Mouse (Mus musculus) testis, postnatal 10 days (tissue): ENCODE results near the gene Atp5g1.
A peak's percentile ranks its signal among the peaks of the same experiment; 100 is the strongest.

Experiments
- DNase-seq: peaks from one replicate; pipeline ENCODE4 v3.0.0; 2021; ENCODE audit warnings: low spot score

The Atp5g1 gene

DNA sequence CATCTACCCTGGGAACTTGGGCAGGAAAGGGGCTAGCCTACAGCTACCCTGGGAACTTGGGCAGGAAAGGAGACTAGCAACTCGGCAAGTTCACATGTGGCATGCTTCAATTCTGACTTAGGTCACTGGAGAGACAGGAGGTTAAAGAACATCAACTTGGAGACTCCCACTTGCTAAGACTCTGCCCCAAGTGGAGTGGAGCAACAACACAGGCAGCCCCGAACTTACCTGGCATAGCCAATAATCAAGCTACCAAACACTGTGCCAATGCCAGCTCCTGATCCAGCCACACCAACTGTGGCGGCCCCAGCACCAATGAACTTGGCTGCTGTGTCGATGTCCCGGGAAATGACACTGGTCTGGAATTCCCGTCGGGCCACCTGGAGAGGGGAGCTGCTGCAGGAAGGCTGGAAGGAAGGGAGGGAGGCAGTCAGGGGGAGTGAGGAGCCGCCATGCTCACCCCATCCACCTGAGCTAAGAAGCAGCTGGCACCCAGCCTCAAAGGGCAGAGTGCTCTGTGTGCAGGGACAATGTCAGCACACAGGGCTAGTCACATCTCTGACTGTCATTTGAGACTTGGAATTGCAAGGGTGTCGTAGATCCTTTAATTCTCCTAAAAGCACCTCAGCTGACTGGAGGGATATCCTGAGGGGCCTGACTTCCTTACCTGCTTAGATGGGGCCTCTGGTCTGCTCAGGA lies 2.0 kb downstream of the Atp5g1 start:
- DNase-seq: no peak

DNA sequence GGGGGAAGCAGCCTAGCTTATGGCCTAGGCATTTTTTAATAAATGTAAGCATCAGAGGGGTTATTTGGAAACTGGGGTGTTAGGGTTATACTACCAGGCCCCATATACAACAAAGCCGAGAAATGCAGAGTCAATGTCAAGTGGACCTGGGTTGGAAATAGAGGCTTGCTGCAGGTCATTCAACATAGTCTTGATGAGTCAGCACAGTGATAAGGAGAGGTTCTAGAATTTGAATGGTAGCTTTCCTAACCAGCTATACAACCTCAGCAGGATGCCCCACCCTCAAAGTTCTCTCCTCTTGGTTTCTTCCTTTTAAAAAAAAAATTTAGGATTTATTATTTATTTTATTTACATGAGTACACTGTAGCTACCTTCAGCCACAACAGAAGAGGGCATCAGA lies 4.5 kb downstream of the Atp5g1 start:
- DNase-seq: no peak

DNA sequence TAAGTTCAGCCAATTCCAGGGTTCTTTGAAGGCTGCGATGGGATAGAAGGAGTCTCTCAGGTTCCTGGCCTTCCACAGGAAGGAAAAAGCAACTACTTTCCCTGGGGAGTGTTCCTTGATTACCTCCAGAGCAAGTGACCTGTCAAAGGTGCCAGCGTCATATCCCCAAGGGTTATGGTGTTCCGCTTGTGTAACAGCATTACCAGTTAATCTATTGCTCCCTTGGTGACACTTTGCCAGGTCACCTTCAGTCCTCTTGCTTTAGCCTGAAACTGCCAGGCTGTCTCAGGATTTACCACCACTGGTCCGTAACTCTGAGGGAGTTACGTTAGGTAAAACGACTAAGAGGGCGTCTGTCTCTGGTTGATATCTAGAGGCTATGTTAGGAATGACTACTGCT lies 5.1 kb downstream of the Atp5g1 start:
- no peak for DNase-seq

DNA sequence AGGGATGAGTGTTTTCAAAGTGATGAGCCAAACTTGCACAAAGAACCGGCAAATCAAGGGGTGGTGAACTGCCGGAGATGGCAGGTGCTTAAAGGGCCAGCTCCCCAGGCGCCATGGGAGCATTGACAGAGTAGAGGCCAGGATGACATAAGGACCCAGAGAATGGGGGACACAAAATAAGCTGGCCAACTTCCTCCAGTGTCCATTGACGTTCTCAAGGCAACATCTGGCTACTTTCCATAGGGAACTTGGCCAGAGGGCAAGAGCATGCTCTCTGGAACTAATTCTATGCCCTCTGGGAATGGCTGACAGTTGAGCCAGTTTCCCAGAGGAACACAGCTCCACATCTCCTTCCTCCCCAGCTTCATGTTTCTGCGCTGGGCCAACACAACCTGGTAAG lies 7.2 kb downstream of the Atp5g1 start:
- DNase-seq: no peak

DNA sequence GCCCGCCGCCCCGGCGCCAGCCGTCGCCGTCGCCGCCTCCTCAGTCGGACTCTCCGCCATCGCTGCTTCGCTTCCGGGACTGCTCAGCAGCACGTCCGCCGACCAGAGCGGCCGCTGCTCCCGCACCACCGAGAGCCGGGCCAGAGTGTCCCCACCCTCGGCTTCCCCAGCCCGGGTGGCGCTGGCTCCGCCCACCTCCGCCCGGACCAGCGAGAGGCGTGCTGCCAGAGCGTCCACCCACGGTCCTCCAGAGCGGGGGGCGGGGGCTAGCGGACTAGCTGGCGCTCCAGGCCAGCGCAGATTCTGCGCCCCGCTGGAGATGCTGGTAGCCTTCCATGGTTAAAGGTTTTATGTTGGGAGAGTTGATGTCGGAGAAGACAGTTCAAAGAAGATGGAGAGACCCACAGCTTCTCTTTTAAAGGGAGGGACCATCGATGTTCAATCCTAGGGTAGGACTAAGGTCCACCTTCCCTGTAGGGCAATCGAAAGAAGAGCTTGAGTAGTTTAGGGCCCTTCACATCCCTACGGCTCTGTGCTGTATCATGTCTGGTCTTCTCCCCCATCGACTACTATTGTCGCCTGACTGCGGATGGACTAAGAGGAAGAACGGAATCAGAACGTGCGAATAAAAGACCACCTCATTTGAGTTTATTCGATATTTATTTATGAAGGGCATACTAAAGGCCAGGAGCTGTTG lies 10.1 kb downstream of the Atp5g1 start, which contains the start of gene Ube2z:
TSS of gene Ube2z (minus strand) at position 174 of the 697 bp plus-strand sequence.
- peak; percentile 99 for DNase-seq

DNA sequence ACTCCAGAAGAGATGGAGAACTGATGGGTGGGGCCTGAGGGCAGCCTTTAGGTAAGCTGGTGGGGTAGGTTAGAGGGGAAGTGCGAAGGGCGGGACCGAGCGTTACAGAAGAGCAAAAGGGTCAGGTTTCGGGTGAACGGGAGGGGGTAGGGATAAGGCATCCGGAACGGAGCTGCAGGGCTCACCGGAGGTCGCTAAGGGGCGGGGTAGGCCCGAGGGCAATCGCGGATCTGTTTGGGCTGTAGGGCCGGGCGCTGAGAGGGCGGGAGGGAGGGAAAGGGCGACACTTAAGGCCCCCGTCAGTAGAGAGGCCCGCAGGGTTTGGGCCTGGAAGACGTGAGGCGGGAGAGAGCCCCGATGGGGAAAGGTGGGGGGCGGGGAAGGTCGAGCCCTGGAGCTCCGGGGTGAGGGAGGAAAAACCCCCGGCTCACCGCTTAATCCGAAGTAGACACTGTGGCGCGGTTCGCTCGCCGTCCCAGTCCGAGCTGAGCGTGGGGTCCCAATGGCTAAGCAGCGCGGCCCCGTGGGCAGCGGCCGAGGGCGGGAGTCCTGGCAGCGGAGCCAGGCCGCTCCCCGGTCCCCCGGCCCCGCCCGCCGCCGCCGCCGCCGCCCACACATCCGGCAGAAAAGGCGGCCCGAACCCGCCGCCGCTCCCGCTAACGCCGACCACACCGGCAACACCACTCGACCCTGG lies 10.8 kb downstream of the Atp5g1 start:
- peak; percentile 78 for DNase-seq

DNA sequence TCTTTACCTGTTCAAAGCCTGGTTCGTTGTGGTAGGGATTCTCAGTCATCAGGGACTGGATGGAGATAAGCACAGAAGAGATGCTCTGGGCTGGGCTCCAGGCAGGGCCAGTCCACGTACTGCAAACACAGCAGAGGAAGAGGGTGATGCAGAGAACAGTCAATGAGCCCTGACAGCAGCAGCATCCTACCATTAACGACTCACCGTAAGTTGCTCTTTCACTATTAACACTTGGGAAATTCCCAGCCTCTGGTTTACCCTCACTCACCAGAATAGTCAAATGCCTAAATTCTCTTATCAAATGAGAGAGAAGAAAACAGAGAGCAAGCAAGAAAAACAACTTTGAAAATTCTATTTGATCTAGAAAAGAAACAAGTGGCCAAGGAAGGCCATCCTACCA lies 17.2 kb downstream of the Atp5g1 start:
- DNase-seq: no peak

DNA sequence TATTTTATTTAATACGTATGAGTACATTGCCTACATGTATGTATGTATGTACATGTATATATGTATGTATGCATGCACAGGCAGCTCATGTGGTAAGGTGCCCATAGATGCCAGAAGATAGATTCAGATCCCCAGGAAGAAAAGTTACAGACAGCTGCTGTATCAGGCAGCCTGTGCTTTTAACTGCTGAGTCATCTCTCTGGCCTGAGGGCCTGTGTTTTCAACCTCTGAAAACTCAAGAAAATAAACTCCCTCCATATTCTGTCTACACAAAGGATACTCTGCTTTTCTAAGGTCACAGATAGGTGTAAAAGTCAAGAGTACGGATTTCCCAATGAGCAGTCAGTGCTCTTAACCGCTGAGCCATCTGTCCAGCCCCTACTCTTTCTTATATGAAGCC lies 24.6 kb downstream of the Atp5g1 start:
- DNase-seq: no peak

DNA sequence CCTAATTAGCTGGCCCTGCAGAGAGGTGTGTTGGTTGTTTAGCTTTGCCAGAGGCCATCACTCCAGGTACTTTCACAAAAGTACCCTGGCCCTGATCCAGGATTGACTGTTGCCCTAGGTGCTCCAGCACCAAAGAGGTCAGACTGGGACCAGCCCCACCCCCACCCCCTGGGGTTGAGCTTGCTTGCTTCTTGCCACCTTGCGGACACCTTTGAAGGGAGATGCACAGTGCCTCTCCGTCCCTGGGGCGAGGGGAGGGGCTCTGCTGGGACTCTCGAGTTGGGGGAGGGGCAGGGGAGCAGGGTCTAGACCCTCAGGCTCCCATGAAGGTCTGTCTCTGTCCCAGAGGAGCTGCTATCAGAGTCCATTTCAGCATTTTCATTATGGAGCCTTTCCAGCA lies 25.5 kb downstream of the Atp5g1 start:
- DNase-seq: peak; percentile 51

DNA sequence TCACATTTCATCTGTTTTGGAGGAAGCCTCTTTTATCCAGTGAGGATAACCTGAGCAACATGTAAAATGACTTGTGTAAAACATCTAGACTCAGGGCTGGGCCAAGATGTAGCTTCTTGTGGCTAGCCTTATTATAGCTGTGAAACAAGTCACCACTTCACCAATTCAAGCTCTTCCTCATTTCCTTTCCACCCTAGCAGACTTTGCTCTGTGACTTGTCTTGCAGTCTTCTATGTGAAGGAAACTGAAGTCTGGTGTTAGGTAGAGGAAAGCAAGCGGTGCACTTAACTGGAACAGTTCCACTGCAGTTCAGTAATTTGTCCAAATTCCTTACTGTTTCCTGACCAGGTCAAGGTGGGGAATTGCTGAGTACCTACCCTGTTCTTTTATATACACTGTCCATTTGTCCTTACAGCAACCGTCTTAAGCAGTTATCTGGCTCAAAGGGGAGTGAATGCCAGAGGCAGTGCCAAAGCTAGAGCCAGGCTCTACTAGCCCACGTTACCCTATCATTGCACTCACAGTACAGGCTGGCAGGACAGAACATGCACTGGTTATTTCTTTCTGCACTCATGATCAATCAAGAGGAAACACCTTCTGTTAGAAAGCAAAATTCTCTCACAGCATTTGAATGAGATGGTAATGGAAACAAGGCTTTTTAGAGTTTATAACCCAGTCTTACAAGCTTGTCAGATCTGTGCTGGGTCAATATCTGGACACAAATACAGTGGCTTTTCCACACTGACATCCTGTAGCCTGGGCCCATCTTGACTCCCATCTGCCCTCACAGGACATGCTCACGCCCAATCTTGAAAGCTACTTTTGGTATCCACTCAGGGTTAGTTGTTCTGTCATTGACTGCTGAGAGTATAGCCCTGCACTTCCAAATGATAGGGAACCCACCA lies 27.7 kb downstream of the Atp5g1 start:
- DNase-seq: no peak

DNA sequence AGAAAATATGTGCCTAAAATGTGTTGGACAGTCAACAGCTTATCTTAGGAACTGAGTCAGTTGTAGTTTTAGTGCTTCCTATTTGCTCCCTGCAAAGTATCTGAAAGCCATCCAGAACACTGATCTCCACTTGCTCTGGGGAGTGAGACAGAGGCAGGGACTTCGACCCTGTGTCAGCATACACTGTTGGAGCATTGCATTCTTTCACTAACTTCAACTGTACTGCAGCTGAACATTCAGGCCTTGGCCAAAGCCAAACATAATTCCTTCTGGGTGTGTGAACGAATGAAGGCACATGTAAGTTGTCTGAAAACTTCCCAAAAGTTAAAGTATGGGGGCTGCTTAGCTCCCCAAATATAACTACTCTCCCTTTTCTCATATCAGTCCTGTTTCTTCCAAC lies 28.7 kb downstream of the Atp5g1 start:
- no peak for DNase-seq

DNA sequence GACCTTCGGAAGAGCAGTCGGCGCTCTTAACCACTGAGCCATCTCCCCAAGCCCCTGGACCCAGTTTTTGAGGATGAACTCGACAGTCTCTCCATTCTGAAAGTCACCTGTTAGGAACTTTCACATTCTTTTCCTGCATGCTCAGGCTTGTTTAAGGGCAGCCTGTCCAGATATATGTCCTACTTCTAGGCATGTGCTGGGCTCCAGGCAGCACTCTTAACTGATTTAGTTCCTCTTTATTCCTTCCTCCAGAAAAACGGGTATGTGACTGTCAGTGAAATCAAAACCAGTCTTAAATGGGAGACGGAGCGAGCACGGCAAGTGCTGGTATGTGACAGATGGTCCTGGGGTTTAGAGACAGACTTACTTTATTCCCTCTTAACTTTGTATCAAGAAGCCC lies 29.4 kb downstream of the Atp5g1 start:
- no peak for DNase-seq

DNA sequence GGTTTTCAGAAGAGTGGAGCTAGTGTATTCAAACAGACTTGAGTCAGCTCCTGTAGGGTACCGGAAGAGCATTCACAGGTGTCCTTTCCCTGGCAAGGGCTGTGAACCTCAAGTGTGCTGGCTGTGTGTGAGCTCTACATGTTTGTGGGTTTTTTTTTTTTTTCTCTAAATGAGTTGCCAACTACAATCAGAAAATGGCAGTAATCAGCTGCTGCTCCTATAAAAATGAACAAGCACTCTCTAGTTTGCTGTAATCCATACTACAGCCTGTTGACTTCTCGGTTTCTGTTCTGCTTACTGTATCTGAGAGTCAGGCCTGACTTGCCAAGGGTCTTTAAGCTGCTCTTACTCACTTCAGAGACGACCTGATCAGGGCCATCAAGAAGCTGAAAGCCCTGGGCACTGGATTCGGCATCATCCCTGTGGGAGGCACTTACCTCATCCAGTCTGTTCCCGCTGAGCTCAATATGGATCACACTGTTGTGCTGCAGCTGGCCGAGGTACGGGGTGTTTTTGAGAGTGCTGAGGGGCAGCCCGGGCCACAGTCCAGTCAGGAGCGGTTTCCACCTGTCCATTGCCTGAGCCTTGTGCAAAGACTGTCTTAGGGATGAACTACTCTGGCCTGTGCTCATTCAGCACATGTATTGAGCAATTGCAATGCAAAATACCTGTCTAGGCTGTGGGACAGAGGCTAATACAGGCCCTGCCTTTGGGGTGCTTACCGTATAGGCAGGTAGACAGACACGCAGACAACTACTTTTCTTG lies 30.5 kb downstream of the Atp5g1 start:
- no peak for DNase-seq

DNA sequence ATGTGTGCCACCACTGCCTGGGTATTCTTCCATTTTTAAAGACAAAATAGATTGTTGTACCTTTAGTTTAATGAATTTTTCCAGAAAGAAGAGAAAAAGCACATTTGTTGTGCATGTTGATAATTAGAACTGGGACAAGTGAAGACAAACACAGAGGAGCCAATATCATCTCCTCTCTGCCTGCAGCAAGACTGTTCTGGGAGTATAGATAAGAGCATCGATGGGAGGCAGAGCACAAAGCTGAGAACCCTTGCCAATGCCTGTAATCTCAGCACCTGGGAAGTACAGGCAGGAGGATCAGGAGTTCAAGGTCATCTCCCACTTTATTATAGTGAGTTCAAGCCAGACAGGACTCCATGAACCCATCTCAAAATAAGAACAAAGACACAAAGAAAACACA lies 36.9 kb downstream of the Atp5g1 start:
- DNase-seq: no peak

DNA sequence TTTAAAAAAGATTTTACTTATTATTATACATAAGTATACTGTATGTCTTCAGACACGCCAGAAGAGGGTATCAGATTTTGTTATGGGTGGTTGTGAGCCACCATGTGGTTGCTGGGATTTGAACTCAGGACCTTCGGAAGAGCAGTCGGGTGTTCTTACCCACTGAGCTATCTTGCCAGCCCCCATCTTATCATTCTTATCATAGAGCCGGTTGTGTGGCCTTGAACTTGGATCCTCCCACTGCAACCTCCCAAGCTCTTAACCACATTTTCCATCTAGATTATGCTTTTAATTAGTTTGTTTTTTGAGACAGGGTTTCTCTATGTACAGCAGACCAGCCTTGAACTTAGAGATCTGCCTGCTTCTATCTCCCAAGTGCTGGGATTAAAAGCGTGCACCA lies 38.0 kb downstream of the Atp5g1 start:
- DNase-seq: no peak

DNA sequence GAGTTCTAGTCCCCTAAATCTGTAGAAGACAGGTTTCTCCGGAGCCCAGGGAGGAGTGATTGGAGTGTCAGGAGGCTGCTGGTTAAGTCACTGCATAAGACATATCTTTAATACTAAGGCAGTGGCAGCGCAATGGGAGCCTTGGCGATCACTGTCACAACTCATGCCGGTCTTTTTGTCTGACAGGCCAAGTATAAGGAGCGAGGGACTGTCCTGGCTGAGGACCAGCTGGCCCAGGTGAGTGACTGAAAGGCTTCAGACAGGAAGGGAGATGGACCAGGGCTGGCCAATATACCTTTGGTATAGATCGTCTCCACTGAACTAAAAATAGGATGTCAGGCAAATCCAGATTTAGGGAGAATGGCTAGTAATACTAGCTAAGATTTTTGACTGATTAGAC lies 40.3 kb downstream of the Atp5g1 start:
- peak; percentile 52 for DNase-seq

DNA sequence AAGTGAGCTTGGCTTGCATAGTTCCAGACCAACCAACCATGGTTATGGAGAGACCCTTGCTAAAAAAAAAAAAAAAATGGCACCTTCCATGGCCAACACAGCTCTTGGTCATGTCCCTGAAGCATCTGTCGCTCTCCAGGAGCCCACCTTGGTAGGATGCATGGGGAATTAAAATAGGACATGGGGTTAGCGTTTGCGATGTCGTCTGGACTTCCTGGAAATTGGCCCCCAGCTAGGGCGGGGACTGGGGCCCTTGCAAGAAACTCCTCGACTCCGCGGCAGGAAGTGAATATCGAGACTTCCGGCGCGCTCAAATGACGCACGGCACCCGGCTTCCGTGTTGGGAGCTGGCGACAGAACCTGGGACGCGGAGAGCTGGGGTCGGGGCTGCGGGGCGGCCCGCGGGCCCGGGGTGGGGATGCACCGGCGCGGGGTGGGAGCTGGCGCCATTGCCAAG lies 40.8 kb downstream of the Atp5g1 start, which contains the start of gene Snf8:
TSS of gene Snf8 (plus strand) at position 290 of the 457 bp plus-strand sequence.
- peak; percentile 98 for DNase-seq

DNA sequence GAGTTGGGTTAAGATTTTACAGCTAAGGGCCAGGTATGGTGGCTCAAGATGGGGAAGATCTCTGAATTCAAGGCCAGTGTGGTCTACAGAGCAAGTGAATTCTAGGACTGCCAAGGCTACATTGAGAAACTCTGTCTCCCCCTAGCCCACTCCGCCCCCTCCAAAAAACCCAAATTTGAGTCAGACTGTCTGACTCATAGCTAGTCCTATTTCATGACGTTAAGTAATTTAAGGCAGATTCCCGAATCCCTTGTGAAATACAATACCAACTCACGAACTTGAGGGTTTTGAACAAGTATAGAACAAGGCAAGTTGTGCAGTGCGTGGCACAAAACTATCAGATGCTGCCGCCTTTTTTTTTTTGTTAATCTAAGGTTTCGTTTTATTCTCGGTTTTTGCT lies 41.4 kb downstream of the Atp5g1 start:
- DNase-seq: no peak

DNA sequence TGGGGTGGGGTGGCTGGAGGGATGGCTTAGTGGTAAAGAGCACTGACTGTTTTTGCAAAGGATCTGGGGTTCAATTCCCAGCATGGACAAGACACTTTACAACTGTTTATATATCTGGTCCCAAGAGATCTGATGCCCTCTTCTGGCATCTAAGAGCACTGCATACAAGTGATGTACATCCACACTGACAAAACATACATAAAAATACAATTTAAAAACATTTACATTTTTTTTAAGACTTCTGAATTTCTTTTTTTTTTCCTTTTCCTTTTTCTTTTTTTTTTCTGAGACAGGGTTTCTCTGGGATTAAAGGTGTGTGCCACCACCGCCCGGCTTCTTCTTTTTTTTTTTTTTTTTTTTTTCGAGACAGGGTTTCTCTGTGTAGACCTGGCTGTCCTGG lies 42.2 kb downstream of the Atp5g1 start:
- DNase-seq: no peak

DNA sequence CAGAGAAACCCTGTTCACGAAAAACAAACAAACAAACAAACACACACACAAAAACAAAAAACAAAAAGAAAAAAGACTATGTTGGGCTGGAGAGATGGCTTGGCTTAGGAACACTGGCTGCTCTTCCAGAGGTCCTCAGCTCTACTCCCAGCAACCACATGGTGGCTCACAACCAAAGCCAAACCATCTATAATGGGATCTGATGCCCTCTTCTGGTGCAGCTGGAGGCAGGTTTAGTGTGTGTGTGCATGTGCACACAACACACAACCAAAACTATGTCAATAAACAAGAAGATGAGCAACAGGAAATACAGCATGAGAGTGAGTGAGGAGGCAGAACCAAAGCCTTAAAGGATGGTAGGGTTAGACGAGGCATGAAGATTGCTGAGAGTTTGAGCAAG lies 43.8 kb downstream of the Atp5g1 start:
- DNase-seq: no peak

DNA sequence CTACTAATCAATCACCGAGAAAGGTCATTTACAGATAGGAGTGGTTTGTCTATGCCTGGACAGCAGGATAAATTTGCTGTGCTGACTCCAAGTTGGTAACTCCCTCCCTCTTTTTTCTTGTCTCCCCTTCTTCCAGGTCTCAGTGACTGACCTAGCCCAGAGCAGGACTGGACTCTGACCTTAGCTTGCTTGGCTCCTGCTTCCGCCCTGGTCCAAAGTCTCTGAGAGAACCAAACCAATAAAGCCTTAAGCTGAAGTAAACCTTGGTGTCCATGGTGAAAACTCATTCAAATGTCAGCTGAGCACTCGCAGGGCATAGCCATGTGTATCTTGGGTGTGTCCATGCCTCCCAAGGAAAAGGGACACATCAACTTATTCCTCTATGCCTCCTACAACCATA lies 44.9 kb downstream of the Atp5g1 start:
- no peak for DNase-seq
